Mouse (Mus musculus) layer of hippocampus, adult 2 months (tissue): Measurements from ENCODE around the gene Stard10. TPM values are rescaled to one million over a fixed set of nuclear protein-coding genes. Genes with fewer than 3 reads are reported as not detected.

Experiments
- DNase-seq, 2 experiments: peaks; one replicate each; pipeline ENCODE4 v3.0.0; 2022; ENCODE audit warnings: low spot score in 2 of 2
- H3K27ac ChIP-seq: fragments of 200-600 bp; 2 replicates; pipeline ENCODE4 v1.8.1; 2022
- H3K4me3 ChIP-seq: fragments of 200-600 bp; 2 replicates; pipeline ENCODE4 v1.8.1; 2022; ENCODE audit warnings: mild to moderate bottlenecking
- CTCF ChIP-seq: fragments of 200-600 bp; conservative IDR thresholded peaks from 2 replicates; pipeline ENCODE4 v1.8.1; 2022; ENCODE audit warnings: antibody characterized with exemption, mild to moderate bottlenecking, moderate library complexity
- total RNA-seq, 2 experiments: library from RNA; stranded (reverse); gene quantifications; 2 replicates each; pipeline ENCODE4 v1.2.3; 2021

The Stard10 gene
- total RNA-seq, 2 experiments from 2014 or later = 23.6 to 24.6 TPM

- Histone ChIP-seq H3K27ac (peak within 1 kb of the TSS; percentile 82), H3K4me3 (peak within 1 kb of the TSS; percentile 57)
- DNase-seq = no peak
- no peak for TF ChIP-seq CTCF
Measured at GRCm38 (mm10) chr7:101347767-101348270, 30.9 kb downstream of the Stard10 start, which contains the start of gene Arap1. Gene Arap1, plus strand, starts transcription at chr7:101348067.

GRCm38 (mm10) chr7:101348312-101348711 is 31.4 kb downstream of the Stard10 start:
- Histone ChIP-seq H3K4me3 (peak overlapping the region; percentile 57), H3K27ac (peak overlapping the region; percentile 82)
- no peak for DNase-seq
- TF ChIP-seq CTCF = no peak

- DNase-seq = peak; percentile 59 to 75
- TF ChIP-seq CTCF = no peak
- peak overlapping the region; percentile 82 for H3K27ac ChIP-seq
- peak overlapping the region; percentile 57 for H3K4me3 ChIP-seq
Measured at GRCm38 (mm10) chr7:101349861-101350260, 33.0 kb downstream of the Stard10 start.

- no peak overlapping the region for H3K27ac ChIP-seq
Measured at GRCm38 (mm10) chr7:101352404-101352803, 35.5 kb downstream of the Stard10 start.

GRCm38 (mm10) chr7:101354423-101354822 is 37.5 kb downstream of the Stard10 start:
- no peak overlapping the region; the same call in 1 of the 2 replicates for H3K27ac ChIP-seq
- no peak for DNase-seq
- no peak for TF ChIP-seq CTCF
- H3K4me3 ChIP-seq = no peak overlapping the region

More at GRCm38 (mm10) chr7:101352404-101352803, 35.5 kb downstream of the Stard10 start:
- no peak for DNase-seq
- H3K4me3 ChIP-seq = no peak overlapping the region
- TF ChIP-seq CTCF = no peak

- TF ChIP-seq CTCF = no peak
- no peak overlapping the region for H3K27ac ChIP-seq
- DNase-seq = no peak
- no peak overlapping the region for H3K4me3 ChIP-seq
Measured at GRCm38 (mm10) chr7:101355551-101356100, 38.7 kb downstream of the Stard10 start.

GRCm38 (mm10) chr7:101356868-101357267 is 40.0 kb downstream of the Stard10 start:
- TF ChIP-seq CTCF = no peak
- Histone ChIP-seq H3K4me3 (no peak overlapping the region), H3K27ac (no peak overlapping the region)
- DNase-seq = no peak

GRCm38 (mm10) chr7:101360406-101360805 is 43.5 kb downstream of the Stard10 start:
- DNase-seq = no peak
- Histone ChIP-seq H3K4me3 (no peak overlapping the region), H3K27ac (no peak overlapping the region)
- TF ChIP-seq CTCF = no peak

GRCm38 (mm10) chr7:101361021-101361420 is 44.1 kb downstream of the Stard10 start:
- TF ChIP-seq CTCF = no peak
- no peak for DNase-seq
- no peak overlapping the region for H3K4me3 ChIP-seq
- H3K27ac ChIP-seq = no peak overlapping the region

- H3K4me3 ChIP-seq = no peak overlapping the region
- DNase-seq = no peak
- TF ChIP-seq CTCF = no peak
- H3K27ac ChIP-seq = no peak overlapping the region
Measured at GRCm38 (mm10) chr7:101361767-101362166, 44.9 kb downstream of the Stard10 start.

GRCm38 (mm10) chr7:101362791-101363191 is 45.9 kb downstream of the Stard10 start:
- Histone ChIP-seq H3K4me3 (no peak overlapping the region), H3K27ac (peak overlapping the region; percentile 10; the same call in 1 of the 2 replicates)
- DNase-seq = no peak
- TF ChIP-seq CTCF = no peak

GRCm38 (mm10) chr7:101363914-101364313 is 47.0 kb downstream of the Stard10 start:
- TF ChIP-seq CTCF = no peak
- Histone ChIP-seq H3K4me3 (no peak overlapping the region), H3K27ac (no peak overlapping the region)
- no peak for DNase-seq

GRCm38 (mm10) chr7:101367901-101368852 is 51.3 kb downstream of the Stard10 start:
- no peak overlapping the region for H3K4me3 ChIP-seq
- peak; percentile 73 for TF ChIP-seq CTCF
- no peak overlapping the region for H3K27ac ChIP-seq
- no peak for DNase-seq

- no peak for TF ChIP-seq CTCF
- H3K4me3 ChIP-seq = no peak overlapping the region
Measured at GRCm38 (mm10) chr7:101369666-101370065, 52.8 kb downstream of the Stard10 start.

More at GRCm38 (mm10) chr7:101369666-101370065, 52.8 kb downstream of the Stard10 start:
- H3K27ac ChIP-seq = no peak overlapping the region
- no peak for DNase-seq
